Comparison of ENCODE assay signal across 1 mouse cellular context in the genomic region with DNA sequence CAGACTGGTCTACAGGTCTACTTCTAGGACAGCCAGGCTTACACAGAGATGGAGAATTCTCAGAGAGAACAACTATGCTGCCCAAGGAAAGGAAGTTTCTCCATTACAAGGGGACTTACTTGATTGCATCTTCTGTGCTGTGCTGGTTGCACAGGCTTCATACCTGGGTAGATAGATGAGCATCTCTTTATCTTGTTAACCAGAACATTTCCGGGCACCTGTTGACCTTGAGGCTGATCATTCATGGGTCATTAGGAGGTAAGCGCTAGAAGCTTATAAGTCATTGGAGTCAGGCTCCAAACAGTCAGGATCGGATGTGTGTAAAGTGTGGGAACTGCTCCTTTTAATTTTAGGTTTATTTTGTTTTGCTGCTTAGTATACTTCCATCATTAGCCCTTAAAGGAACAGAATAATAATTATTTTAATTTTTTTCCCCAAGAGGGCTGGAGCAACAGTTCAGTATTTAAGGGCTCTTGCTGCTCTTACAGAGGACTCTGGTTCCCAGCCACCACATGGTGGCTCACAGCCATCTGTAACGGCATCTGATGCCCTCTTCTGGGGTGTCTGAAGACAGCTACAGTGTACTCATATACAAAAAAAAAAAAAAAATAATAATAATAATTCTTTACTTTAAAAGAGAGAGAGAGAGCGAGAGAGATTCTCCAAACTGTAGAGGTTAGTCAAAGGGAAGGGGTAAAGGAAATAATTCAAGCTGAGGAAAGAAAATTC.
TF ChIP-seq lines count a peak whose summit lies in the region.

No protein-coding gene starts in this region.

TF ChIP-seq in ES-E14, 5 proteins besides CTCF, POLR2A, EP300 and RAD21:
- no peak for TF ChIP-seq HCFC1 (IDR thresholded peaks at IDR 0.05; ENCODE audit: borderline replicate concordance, insufficient read depth, low read length)
- TF ChIP-seq CHD2 (IDR thresholded peaks at IDR 0.05; ENCODE audit: low read depth, low read length) = peak; percentile 24; the same call in 1 of the 2 replicates
